Mouse (Mus musculus): ENCODE data around the gene Gm45062. TPM values are rescaled to one million over a fixed set of nuclear protein-coding genes. Genes with fewer than 3 reads are reported as not detected.
A peak's percentile ranks its signal among the peaks of the same experiment; 100 is the strongest.

The Gm45062 gene
- polyA plus RNA-seq, 1 experiment from 2014 or later = 10.7 TPM

DNA sequence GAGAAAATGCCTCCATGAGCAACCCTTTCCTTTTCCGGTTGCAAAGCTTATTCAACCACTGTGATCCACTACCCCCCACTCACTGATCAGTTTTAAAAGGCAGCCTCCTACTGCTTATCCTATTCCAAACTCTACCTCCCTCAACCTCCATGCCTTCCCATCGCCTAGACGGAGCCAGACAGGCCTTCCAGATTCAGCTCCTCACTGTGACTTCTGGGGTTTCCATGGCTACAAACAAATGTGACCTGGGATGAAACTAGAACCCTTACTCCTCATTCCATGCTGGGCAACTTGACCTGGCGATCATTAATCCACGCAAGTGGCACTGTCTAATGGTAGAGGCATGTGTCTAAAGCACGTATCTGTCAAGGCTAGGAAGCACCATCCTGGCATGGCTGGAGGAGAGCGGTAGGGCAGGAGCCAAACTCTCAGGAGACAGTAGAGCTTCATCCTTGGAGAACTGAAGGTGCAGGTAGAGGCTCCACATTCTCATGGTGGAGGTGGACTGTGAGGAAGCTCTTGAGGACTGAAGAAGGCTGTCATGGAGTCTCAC, 369.5 kb downstream of the Gm45062 start:
- ATAC-seq (ENCODE audit: low FRiP score, low read depth) = no peak
- no peaks in the 10 kb centered on the region for H3K4me1 ChIP-seq (replicated peaks)
- no peak overlapping the region for H3K4me3 ChIP-seq
- H3K9me3 ChIP-seq = no peaks in the 10 kb centered on the region
- no peak overlapping the region for H3K9ac ChIP-seq
- no peak overlapping the region for H3K4me2 ChIP-seq
- no peak overlapping the region for H3K27ac ChIP-seq (replicated peaks)
- 81% methylated on average over 7 of the region's 7 CpGs for WGBS
- H3K27me3 ChIP-seq = no peaks in the 10 kb centered on the region
- H3K36me3 ChIP-seq = 0 out of 2 replicates have a peak, but pooled peaks cover 3% of the 10 kb centered on the region

DNA sequence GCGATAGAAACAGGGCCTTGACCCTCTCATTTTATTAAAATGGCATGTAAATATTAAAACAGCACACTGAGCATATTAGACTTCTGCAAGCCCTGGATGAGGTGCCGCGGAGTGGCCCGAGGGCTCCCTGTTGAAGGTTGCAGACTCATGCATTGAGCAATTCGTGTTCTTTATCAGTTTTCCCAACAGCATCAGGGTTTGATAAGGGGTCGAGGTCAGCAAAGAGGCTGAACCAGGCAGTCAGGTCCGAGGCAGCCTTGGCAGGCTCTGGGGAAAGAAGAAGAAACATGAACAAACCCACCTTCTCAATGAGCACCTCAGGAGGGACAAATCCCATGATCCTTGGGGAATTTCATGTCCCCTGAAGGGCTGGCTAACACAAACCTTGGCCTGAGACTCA, 371.3 kb downstream of the Gm45062 start:
- Histone ChIP-seq H3K4me2 (no peak overlapping the region), H3K27ac (replicated peaks) (no peak overlapping the region), H3K4me3 (no peak overlapping the region), H3K9ac (no peak overlapping the region), H3K4me1 (replicated peaks) (no peaks in the 10 kb centered on the region), H3K9me3 (no peaks in the 10 kb centered on the region), H3K36me3 (0 out of 2 replicates have a peak, but pooled peaks cover 3% of the 10 kb centered on the region), H3K27me3 (no peaks in the 10 kb centered on the region)
- 91% methylated on average over 7 of the region's 7 CpGs for WGBS
- ATAC-seq (ENCODE audit: low FRiP score, low read depth) = no peak

DNA sequence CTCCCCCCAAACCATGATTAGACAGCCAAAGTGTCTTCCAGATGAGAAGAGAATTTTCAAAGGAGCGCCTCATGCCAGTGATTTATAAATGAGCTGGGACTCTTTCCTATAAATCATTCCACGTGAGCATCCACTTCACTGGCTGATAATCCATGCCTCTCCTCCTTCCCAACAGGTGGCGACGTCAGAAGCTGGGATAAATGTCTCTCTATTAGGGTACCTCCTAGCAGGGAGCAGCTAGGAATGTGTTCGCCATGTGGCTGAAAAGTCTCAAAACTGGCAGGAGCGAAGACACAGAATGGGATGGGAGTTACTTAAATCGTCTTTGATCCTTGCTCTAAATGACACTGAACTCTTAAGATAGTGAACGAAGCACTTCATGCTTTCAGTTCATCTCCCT, 372.1 kb downstream of the Gm45062 start:
- no peaks in the 10 kb centered on the region for H3K27me3 ChIP-seq

DNA sequence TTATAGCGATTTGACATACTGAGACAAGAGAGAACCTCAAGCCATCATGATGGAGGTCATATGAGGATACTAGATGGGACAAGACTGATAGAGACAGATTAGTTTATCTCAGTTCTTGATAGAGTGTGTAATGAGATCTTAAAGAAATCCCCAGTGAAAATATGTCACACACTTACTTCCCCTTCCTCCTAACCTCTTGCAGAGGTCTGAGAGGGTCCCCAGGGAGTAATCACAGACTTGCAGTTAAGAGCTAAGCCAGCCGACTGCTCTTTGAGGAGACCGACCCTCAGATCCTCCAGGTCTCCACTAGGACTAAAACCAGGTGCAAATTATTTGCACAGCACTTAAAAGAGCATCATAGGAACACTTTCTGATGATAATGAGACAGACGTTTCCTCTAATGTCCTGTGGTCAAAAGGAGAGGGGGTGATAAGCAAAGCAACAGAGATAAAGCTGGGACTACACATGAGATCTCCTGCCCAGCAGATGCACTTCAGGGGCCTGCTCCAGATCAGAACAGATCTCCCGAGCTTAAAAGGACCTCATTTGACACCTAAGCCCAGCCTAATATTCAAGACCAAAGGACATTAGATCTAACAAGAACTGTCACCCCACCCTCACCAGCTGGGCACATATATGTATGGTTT, 372.9 kb downstream of the Gm45062 start:
- Histone ChIP-seq H3K27ac (replicated peaks) (no peak overlapping the region), H3K9me3 (no peaks in the 10 kb centered on the region), H3K4me2 (no peak overlapping the region), H3K9ac (no peak overlapping the region), H3K36me3 (peaks cover 12% of the 10 kb centered on the region), H3K27me3 (no peaks in the 10 kb centered on the region), H3K4me1 (replicated peaks) (no peaks in the 10 kb centered on the region), H3K4me3 (no peak overlapping the region)
- 78% methylated on average over 5 of the region's 5 CpGs for WGBS
- ATAC-seq (ENCODE audit: low FRiP score, low read depth) = no peak

More for the DNA sequence above, 372.1 kb downstream of the Gm45062 start:
- Histone ChIP-seq H3K9ac (no peak overlapping the region), H3K36me3 (peaks cover 5% of the 10 kb centered on the region; the same call in 1 of the 2 replicates), H3K9me3 (no peaks in the 10 kb centered on the region), H3K4me1 (replicated peaks) (no peaks in the 10 kb centered on the region), H3K4me3 (no peak overlapping the region), H3K4me2 (no peak overlapping the region), H3K27ac (replicated peaks) (no peak overlapping the region)
- no peak for ATAC-seq (ENCODE audit: low FRiP score, low read depth)
- 84% methylated on average over 8 of the region's 8 CpGs for WGBS

DNA sequence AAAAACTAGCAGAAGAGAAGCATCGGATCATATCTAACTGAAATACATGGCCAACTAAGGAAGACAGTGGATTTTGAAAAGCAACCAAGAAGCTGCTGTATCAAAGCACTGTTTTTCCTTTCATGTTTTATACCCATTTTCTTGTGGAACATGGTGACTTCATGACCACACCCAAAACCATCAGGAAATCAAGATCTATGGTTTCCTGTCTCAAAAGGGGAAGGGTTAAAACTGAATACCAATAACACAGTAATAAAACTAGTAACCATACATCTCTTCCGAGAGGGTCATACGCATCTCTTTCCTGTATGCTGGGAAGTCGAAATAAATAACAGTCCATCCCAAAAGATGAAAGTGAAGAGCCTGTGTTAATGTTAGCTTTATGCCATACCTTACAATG, 373.5 kb downstream of the Gm45062 start:
- H3K27me3 ChIP-seq = no peaks in the 10 kb centered on the region
- no peak overlapping the region for H3K4me2 ChIP-seq
- 95% methylated on average over 4 of the region's 4 CpGs for WGBS
- no peak overlapping the region for H3K4me3 ChIP-seq
- ATAC-seq (ENCODE audit: low FRiP score, low read depth) = no peak
- no peaks in the 10 kb centered on the region for H3K4me1 ChIP-seq (replicated peaks)
- no peaks in the 10 kb centered on the region for H3K9me3 ChIP-seq
- H3K9ac ChIP-seq = no peak overlapping the region
- H3K36me3 ChIP-seq = peaks cover 12% of the 10 kb centered on the region
- H3K27ac ChIP-seq (replicated peaks) = no peak overlapping the region

DNA sequence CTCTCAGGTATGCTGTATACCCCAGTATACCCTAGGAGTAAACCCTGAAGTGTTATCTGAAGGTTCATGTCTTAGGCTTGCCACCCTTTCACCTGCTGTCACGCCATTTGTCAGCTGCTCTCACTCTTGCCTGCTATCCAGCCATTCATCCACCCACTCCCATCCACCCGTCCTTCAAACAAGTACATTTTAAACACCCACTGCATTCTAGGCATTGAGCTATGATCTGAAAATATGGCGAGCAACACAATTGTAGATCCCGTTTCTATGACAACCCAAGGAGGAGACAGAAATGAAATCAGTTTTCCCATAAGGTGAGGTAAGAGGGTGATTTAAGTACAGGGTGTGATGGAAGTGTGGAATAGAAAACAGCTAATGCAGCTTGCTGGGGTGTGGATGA, 378.9 kb downstream of the Gm45062 start:
- ATAC-seq (ENCODE audit: low FRiP score, low read depth) = peak; percentile 11; the same call in 1 of the 2 replicates
- Histone ChIP-seq H3K4me2 (no peak overlapping the region), H3K36me3 (peaks cover 9% of the 10 kb centered on the region), H3K27ac (replicated peaks) (no peak overlapping the region), H3K4me1 (replicated peaks) (no peaks in the 10 kb centered on the region), H3K9me3 (no peaks in the 10 kb centered on the region), H3K27me3 (no peaks in the 10 kb centered on the region), H3K4me3 (no peak overlapping the region), H3K9ac (no peak overlapping the region)
- 85% methylated on average over 4 of the region's 4 CpGs for WGBS

DNA sequence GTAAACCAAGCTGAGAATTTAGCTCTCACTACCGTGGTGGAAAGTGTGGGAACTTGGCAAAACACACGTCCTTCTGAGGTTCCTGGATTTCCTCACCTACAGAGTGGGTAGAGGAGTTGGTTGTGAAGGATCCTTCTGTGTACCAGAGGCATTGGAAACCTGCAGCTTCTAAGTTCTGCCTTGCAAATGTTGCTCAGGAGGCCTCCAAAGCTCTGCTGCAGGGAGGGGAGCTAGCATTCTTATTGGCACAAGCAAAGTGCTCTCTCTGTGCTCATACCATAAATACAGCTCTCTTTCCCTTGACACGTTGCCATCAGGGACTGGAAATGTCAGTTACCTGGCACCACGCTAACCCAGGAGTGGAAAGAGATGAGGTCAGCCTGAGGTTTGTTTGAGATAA, 379.6 kb downstream of the Gm45062 start:
- Histone ChIP-seq H3K36me3 (peaks cover 9% of the 10 kb centered on the region), H3K9ac (no peak overlapping the region), H3K27me3 (no peaks in the 10 kb centered on the region), H3K4me2 (no peak overlapping the region), H3K9me3 (no peaks in the 10 kb centered on the region), H3K4me3 (no peak overlapping the region), H3K4me1 (replicated peaks) (no peaks in the 10 kb centered on the region), H3K27ac (replicated peaks) (no peak overlapping the region)
- 88% methylated on average over 4 of the region's 4 CpGs for WGBS
- no peak for ATAC-seq (ENCODE audit: low FRiP score, low read depth)

DNA sequence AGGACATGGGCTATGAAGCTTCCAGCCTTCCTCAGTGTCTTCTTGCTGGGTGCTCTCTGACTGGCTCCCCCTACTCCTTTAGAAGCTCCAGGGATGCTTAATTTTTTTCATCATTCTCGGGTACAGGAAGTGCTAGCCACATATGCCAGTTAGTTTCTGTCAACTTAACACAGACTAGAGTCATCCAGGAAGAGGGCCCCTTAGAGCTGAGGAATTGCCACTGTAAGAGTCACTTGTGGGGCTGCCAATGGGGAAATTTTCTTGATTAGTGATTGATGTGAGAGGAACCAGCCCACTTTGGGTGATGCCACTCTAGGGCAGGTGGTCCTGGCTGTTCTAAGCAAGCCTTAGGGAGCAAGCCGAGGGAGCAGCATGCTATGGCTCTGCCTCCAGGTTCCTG, 380.3 kb downstream of the Gm45062 start:
- H3K9ac ChIP-seq = no peak overlapping the region
- ATAC-seq (ENCODE audit: low FRiP score, low read depth) = no peak
- peaks cover 9% of the 10 kb centered on the region for H3K36me3 ChIP-seq
- no peaks in the 10 kb centered on the region for H3K9me3 ChIP-seq
- no peaks in the 10 kb centered on the region for H3K4me1 ChIP-seq (replicated peaks)
- no peaks in the 10 kb centered on the region for H3K27me3 ChIP-seq
- no peak overlapping the region for H3K27ac ChIP-seq (replicated peaks)
- H3K4me3 ChIP-seq = no peak overlapping the region
- 86% methylated on average over 2 of the region's 2 CpGs for WGBS
- no peak overlapping the region for H3K4me2 ChIP-seq

DNA sequence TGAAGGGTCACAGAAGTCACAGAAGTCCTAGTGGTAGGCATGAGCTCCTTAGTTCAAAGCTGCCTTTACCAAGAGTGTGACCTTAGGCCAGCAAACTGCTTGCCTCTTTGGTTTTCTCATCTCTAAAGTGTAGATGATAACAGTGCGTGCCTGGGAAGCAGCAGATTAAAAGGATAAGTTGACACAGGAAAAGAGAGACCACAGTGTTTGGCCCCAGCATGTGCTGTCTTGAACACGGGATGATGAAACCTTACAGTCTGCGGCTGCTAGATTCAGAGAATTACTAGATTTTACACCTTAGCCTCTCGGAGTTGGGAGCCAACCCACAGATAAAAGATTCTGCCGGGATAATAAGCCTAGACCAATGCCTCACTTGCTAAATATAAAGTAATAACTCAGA, 381.6 kb downstream of the Gm45062 start:
- WGBS = 92% methylated on average over 5 of the region's 5 CpGs
- ATAC-seq (ENCODE audit: low FRiP score, low read depth) = no peak
- Histone ChIP-seq H3K9me3 (no peaks in the 10 kb centered on the region), H3K4me2 (no peak overlapping the region), H3K27ac (replicated peaks) (no peak overlapping the region), H3K4me3 (no peak overlapping the region), H3K4me1 (replicated peaks) (no peaks in the 10 kb centered on the region), H3K27me3 (no peaks in the 10 kb centered on the region), H3K9ac (no peak overlapping the region), H3K36me3 (peaks cover 9% of the 10 kb centered on the region)

DNA sequence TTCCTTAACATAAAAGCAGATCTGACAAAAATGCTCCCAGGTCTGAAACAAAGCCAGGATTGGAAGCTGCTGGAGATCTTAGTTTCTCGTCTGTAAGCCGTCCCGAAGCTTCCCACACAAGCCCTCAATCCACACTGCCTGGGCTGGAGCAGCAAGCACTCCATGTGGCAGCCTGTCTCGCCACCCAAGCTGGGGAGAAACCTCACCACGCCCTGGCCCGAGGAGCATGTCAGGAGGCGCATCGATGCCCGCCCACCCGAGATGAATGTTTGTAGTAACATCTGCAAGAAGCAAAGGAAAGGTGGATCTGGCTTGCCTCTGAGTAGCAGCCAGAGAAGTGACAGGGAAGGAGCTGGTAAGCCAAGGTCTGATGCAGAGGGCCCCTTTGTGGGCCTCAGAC, 385.5 kb downstream of the Gm45062 start:
- Histone ChIP-seq H3K36me3 (no peaks in the 10 kb centered on the region), H3K9ac (no peak overlapping the region), H3K4me2 (no peak overlapping the region), H3K9me3 (no peaks in the 10 kb centered on the region), H3K4me1 (replicated peaks) (no peaks in the 10 kb centered on the region), H3K27me3 (no peaks in the 10 kb centered on the region), H3K4me3 (no peak overlapping the region), H3K27ac (replicated peaks) (no peak overlapping the region)
- 84% methylated on average over 10 of the region's 10 CpGs for WGBS
- ATAC-seq (ENCODE audit: low FRiP score, low read depth) = no peak

DNA sequence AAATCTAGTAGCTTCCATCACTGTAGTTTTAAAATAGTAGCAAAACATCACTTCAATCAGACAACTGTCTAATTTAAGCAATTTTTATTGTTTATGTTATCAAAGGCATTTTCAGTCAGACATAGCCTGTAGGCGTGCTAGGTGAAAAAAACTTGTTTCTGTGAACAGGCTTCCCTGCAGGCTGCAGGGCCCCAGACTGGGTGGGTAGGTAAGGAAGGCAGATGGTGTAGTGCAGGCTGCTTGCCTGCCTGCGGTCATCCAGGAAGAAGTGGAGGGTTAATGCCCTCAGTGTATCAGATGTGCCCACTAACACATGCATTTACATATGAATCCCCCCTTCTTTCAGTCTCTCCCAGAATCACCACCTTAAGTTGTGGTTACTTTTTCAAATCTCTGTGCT, 386.5 kb downstream of the Gm45062 start:
- Histone ChIP-seq H3K27ac (replicated peaks) (no peak overlapping the region), H3K4me1 (replicated peaks) (no peaks in the 10 kb centered on the region), H3K27me3 (no peaks in the 10 kb centered on the region), H3K4me3 (no peak overlapping the region), H3K36me3 (peaks cover 5% of the 10 kb centered on the region; the same call in 1 of the 2 replicates), H3K9ac (no peak overlapping the region), H3K4me2 (no peak overlapping the region), H3K9me3 (no peaks in the 10 kb centered on the region)
- 41% methylated on average over 2 of the region's 2 CpGs for whole genome bisulfite sequencing
- ATAC-seq (ENCODE audit: low FRiP score, low read depth) = no peak
